Mouse (Mus musculus) C3H10T1/2 (cell line): ENCODE results near the gene Nox4. TPM values are rescaled to one million over a fixed set of nuclear protein-coding genes. Genes with fewer than 3 reads are reported as not detected.

Source experiments
- polyA plus RNA-seq, 2 experiments: library from polyadenylated mRNA; unstranded; fragments of >200 nt; fragmentation: generic; extraction: Trizol; gene quantifications; one replicate each; pipeline ENCODE4 v1.2.1; 2012; ENCODE audit warnings: missing spikeins in 2 of 2

The Nox4 gene
- polyA plus RNA-seq: under 1 TPM; 0.09 to 0.53 TPM

GRCm38 (mm10) chr7:87245856-87246579, at the start of gene Nox4:
TSS of gene Nox4 (plus strand) at chr7:87246096.

Other genes with a start within 250 kb of the Nox4 start
- gene Vmn2r79, start 250.0 kb upstream of the Nox4 start, polyA plus RNA-seq: under 1 TPM in 1 of 2 experiments, not detected in 1; 0.01 TPM
- gene Tyr, start 247.4 kb downstream of the Nox4 start, polyA plus RNA-seq: under 1 TPM in 1 of 2 experiments, not detected in 1; 0.01 TPM